Mouse (Mus musculus): Measurements from ENCODE around the gene Mical1.

- TF ChIP-seq CTCF (IDR thresholded peaks at IDR 0.05; ENCODE audit: extremely low read depth, insufficient read depth, insufficient read length, insufficient replicate concordance) (no peak), POLR2A (IDR thresholded peaks at IDR 0.05; ENCODE audit: low read depth, low read length) (no peak)
These were observed 38.8 kb downstream of the Mical1 start for GRCm38 (mm10) chr10:41514921-41515320.
